ENCODE assay signal across 7 mouse cellular contexts in genomic region chr5:145279948-145280347, GRCm38 (mm10). TPM values are rescaled to one million over a fixed set of nuclear protein-coding genes. Genes with fewer than 3 reads are reported as not detected.
DNase-seq lines count a peak whose midpoint lies in the region; ATAC-seq and TF ChIP-seq lines count a peak whose summit lies in the region.

No protein-coding gene starts in this region.

- no peak overlapping the region for H3K4me2 ChIP-seq in lung, embryonic 14.5 days
- no peak overlapping the region for H3K4me2 ChIP-seq in forebrain, embryonic 14.5 days (ENCODE audit: low read length)
- peak overlapping the region; percentile 29; the same call in 1 of the 2 replicates for H3K4me2 ChIP-seq in liver, embryonic 12.5 days
- H3K4me2 ChIP-seq in stomach, embryonic 16.5 days (ENCODE audit: low read depth, low read length): no peak overlapping the region; the same call in 1 of the 2 replicates

- no peak overlapping the region for H3K9ac ChIP-seq in lung, embryonic 14.5 days
- no peak overlapping the region for H3K9ac ChIP-seq in forebrain, embryonic 14.5 days (ENCODE audit: low read length)
- H3K9ac ChIP-seq in liver, embryonic 12.5 days: no peak overlapping the region
- no peak overlapping the region for H3K9ac ChIP-seq in stomach, embryonic 16.5 days (ENCODE audit: low read length)

- TF ChIP-seq CTCF in lung, embryonic 14.5 days (IDR thresholded peaks at IDR 0.05; ENCODE audit: low read depth): no peak

- no peak for DNase-seq in lung, embryonic 14.5 days
- DNase-seq in lung, postnatal 14 days: no peak
- no peak for DNase-seq in forebrain, embryonic 14.5 days (ENCODE audit: low spot score)
- DNase-seq in Muller cell, postnatal 12 days (ENCODE audit: inconsistent ontology term): no peak
- no peak for DNase-seq in adrenal gland, adult 8-10 months

- peak overlapping the region; percentile 87 for H3K4me3 ChIP-seq in lung, embryonic 14.5 days (ENCODE audit: low read depth, low read length)
- H3K4me3 ChIP-seq in forebrain, embryonic 14.5 days (ENCODE audit: low read depth, low read length): peak overlapping the region; percentile 88
- peak overlapping the region; percentile 77; the same call in 1 of the 2 replicates for H3K4me3 ChIP-seq in liver, embryonic 12.5 days
- peak overlapping the region; percentile 85 for H3K4me3 ChIP-seq in stomach, embryonic 16.5 days (replicated peaks; ENCODE audit: low read length)

- H3K27ac ChIP-seq in lung, embryonic 14.5 days (ENCODE audit: low read depth): no peak overlapping the region
- H3K27ac ChIP-seq in forebrain, embryonic 14.5 days (ENCODE audit: low read depth, low read length): no peak overlapping the region
- H3K27ac ChIP-seq in liver, embryonic 12.5 days: no peak overlapping the region
- no peak overlapping the region for H3K27ac ChIP-seq in stomach, embryonic 16.5 days (ENCODE audit: low read length)

- H3K27me3 ChIP-seq in lung, embryonic 14.5 days (ENCODE audit: insufficient read depth, low read length): no peaks in the 10 kb centered on the region
- no peaks in the 10 kb centered on the region for H3K27me3 ChIP-seq in forebrain, embryonic 14.5 days (replicated peaks; ENCODE audit: control insufficient read depth, insufficient read depth, low read length)
- H3K27me3 ChIP-seq in liver, embryonic 12.5 days (replicated peaks): no peaks in the 10 kb centered on the region
- H3K27me3 ChIP-seq in stomach, embryonic 16.5 days (ENCODE audit: control insufficient read depth, insufficient read depth, low read length): no peaks in the 10 kb centered on the region

- peaks cover 26% of the 10 kb centered on the region for H3K36me3 ChIP-seq in lung, embryonic 14.5 days (ENCODE audit: insufficient read depth)
- H3K36me3 ChIP-seq in forebrain, embryonic 14.5 days (ENCODE audit: control insufficient read depth, insufficient read depth, low read length): peaks cover 22% of the 10 kb centered on the region
- peaks cover 31% of the 10 kb centered on the region for H3K36me3 ChIP-seq in liver, embryonic 12.5 days
- peaks cover 4% of the 10 kb centered on the region; the same call in 1 of the 2 replicates for H3K36me3 ChIP-seq in stomach, embryonic 16.5 days (ENCODE audit: control insufficient read depth, insufficient read depth, low read length)

- H3K9me3 ChIP-seq in lung, embryonic 14.5 days (ENCODE audit: low read depth, low read length): no peaks in the 10 kb centered on the region
- H3K9me3 ChIP-seq in forebrain, embryonic 14.5 days (replicated peaks; ENCODE audit: control insufficient read depth, low read length): no peaks in the 10 kb centered on the region
- no peaks in the 10 kb centered on the region for H3K9me3 ChIP-seq in liver, embryonic 12.5 days (replicated peaks)
- no peaks in the 10 kb centered on the region for H3K9me3 ChIP-seq in stomach, embryonic 16.5 days (replicated peaks; ENCODE audit: control insufficient read depth, low read length)

- ATAC-seq in lung, embryonic 14.5 days (ENCODE audit: insufficient read depth): peak; percentile 14; the same call in 1 of the 2 replicates
- ATAC-seq in forebrain, embryonic 14.5 days: peak; percentile 41
- ATAC-seq in liver, embryonic 12.5 days: no peak
- no peak for ATAC-seq in stomach, embryonic 16.5 days (ENCODE audit: insufficient read depth, low FRiP score)

- WGBS in lung, embryonic 14.5 days: 88% methylated on average over 2 of the region's 2 CpGs
- WGBS in forebrain, embryonic 14.5 days: 94% methylated on average over 2 of the region's 2 CpGs
- 94% methylated on average over 2 of the region's 2 CpGs for WGBS in liver, embryonic 12.5 days (ENCODE audit: insufficient replicate concordance)
- 80% methylated on average over 2 of the region's 2 CpGs for WGBS in stomach, embryonic 16.5 days

- no peaks in the 10 kb centered on the region for H3K4me1 ChIP-seq in lung, embryonic 14.5 days (ENCODE audit: insufficient read depth)
- H3K4me1 ChIP-seq in forebrain, embryonic 14.5 days (ENCODE audit: control insufficient read depth, insufficient read depth, low read length): no peaks in the 10 kb centered on the region
- peaks cover 14% of the 10 kb centered on the region for H3K4me1 ChIP-seq in liver, embryonic 12.5 days
- peaks cover 2% of the 10 kb centered on the region; the same call in 1 of the 2 replicates for H3K4me1 ChIP-seq in stomach, embryonic 16.5 days (ENCODE audit: control insufficient read depth, insufficient read depth, low read length)

RNA-seq across cellular contexts. Expression of gene Zscan25, which starts 0.4 kb away (rescaled TPM):
- polyA plus RNA-seq in lung, embryonic 14.5 days (2014; fragmentation: Nextera tagmentation; extraction: Ambion mirVana): 0.36 and 0.57 TPM in 2 replicates
- 0.98 and 1.6 TPM in 2 replicates for polyA plus RNA-seq in forebrain, embryonic 14.5 days (2014; fragmentation: Nextera tagmentation; extraction: Ambion mirVana)
- polyA plus RNA-seq in liver, embryonic 12.5 days (2016; fragmentation: Nextera tagmentation; extraction: Ambion mirVana): 0.32 and 0.39 TPM in 2 replicates
- polyA plus RNA-seq in stomach, embryonic 16.5 days (2015; fragmentation: Nextera tagmentation; extraction: Ambion mirVana): 0.21 and 0.36 TPM in 2 replicates
- 10 to 100 TPM; 18.7 to 23.7 (median 22.3) TPM for total RNA-seq in adrenal gland, adult 8-10 months (2022)

RNA-seq across cellular contexts. Expression of gene Zfp655, which starts 48.4 kb away (rescaled TPM):
- polyA plus RNA-seq in lung, embryonic 14.5 days (2014; fragmentation: Nextera tagmentation; extraction: Ambion mirVana): 34.4 and 37.0 TPM in 2 replicates
- 42.8 and 45.7 TPM in 2 replicates for polyA plus RNA-seq in forebrain, embryonic 14.5 days (2014; fragmentation: Nextera tagmentation; extraction: Ambion mirVana)
- polyA plus RNA-seq in liver, embryonic 12.5 days (2016; fragmentation: Nextera tagmentation; extraction: Ambion mirVana): 24.7 and 25.3 TPM in 2 replicates
- polyA plus RNA-seq in stomach, embryonic 16.5 days (2015; fragmentation: Nextera tagmentation; extraction: Ambion mirVana): 33.8 and 34.2 TPM in 2 replicates
- 10 to 100 TPM; 54.1 to 71.1 (median 61.4) TPM for total RNA-seq in adrenal gland, adult 8-10 months (2022)

Comparison
In these comparisons a context has a peak if more than half of its experiments do, and no peak if none do; other contexts are left out.
1. ATAC-seq: peak in lung, embryonic 14.5 days (single experiment) and forebrain, embryonic 14.5 days (single experiment); none in liver, embryonic 12.5 days (single experiment) and stomach, embryonic 16.5 days (single experiment).
2. Peak in every context shown above with its lines, with median percentiles within 50 percentile points of each other: H3K4me3 ChIP-seq.